Mouse (Mus musculus) intestine, postnatal 0 days (tissue): ENCODE measurements around the gene Sf3b5. TPM values are rescaled to one million over a fixed set of nuclear protein-coding genes. Genes with fewer than 3 reads are reported as not detected.
A peak's percentile ranks its signal among the peaks of the same experiment; 100 is the strongest.

Experiments used
- ATAC-seq: fragments of 200-750 bp; cut with Nextera tagmentation; 2 replicates; pipeline ENCODE4 v1.8.0; 2017; ENCODE audit warnings: mild to moderate bottlenecking, moderate TSS enrichment, moderate library complexity
- H3K27ac ChIP-seq: fragments of 300-500 bp; sonication (generic); 2 replicates; pipeline ENCODE4 v1.5.1; 2014; ENCODE audit warnings: mild to moderate bottlenecking, low read depth, low read length, moderate library complexity
- H3K27me3 ChIP-seq: fragments of 300-500 bp; sonication (generic); replicated peaks from 2 replicates; pipeline ENCODE4 v1.6.1; 2014; ENCODE audit warnings: low read length, mixed read lengths; ENCODE audit not compliant: control insufficient read depth, insufficient read depth
- H3K36me3 ChIP-seq: fragments of 300-500 bp; sonication (generic); 2 replicates; pipeline ENCODE4 v1.6.1; 2014; ENCODE audit warnings: mild to moderate bottlenecking, moderate library complexity; ENCODE audit not compliant: control insufficient read depth, insufficient read depth
- H3K4me1 ChIP-seq: fragments of 300-500 bp; sonication (generic); replicated peaks from 2 replicates; pipeline ENCODE4 v1.6.1; 2014; ENCODE audit warnings: antibody characterized with exemption, low read length, mixed read lengths; ENCODE audit not compliant: control insufficient read depth, insufficient read depth
- H3K4me2 ChIP-seq: fragments of 300-500 bp; sonication (generic); replicated peaks from 2 replicates; pipeline ENCODE4 v1.6.1; 2014; ENCODE audit warnings: low read depth, mild to moderate bottlenecking, moderate library complexity
- H3K4me3 ChIP-seq: fragments of 300-500 bp; sonication (generic); 2 replicates; pipeline ENCODE4 v1.5.1; 2014; ENCODE audit warnings: low read depth, low read length
- H3K9ac ChIP-seq: fragments of 300-500 bp; sonication (generic); 2 replicates; pipeline ENCODE4 v1.6.1; 2014; ENCODE audit warnings: mild to moderate bottlenecking, low read depth, low read length
- H3K9me3 ChIP-seq: fragments of 300-500 bp; sonication (generic); 2 replicates; pipeline ENCODE4 v1.6.1; 2016; ENCODE audit warnings: mixed run types; ENCODE audit not compliant: control insufficient read depth
- CTCF ChIP-seq: sonication (generic); IDR thresholded peaks from 2 replicates; pipeline ENCODE4 v1.5.1; 2016; ENCODE audit warnings: low read depth, mild to moderate bottlenecking, control low read depth, antibody characterized with exemption, moderate library complexity
- WGBS: fragments of 180-500 bp; shearing (Covaris S2); extraction: QIAGEN DNeasy Blood & Tissue Kit; methylation state at CpG from one replicate; pipeline ENCODE4 v1.1.7; 2014; 5-methylcytosine and 5-hydroxymethylcytosine counted together
- polyA plus RNA-seq: library from polyadenylated mRNA; unstranded; fragments of >200 nt; fragmentation: Nextera tagmentation; extraction: Ambion mirVana; gene quantifications from 2 replicates; pipeline ENCODE4 v1.2.1, GENCODE M21; 2015

The Sf3b5 gene
- polyA plus RNA-seq, 1 experiment from 2014 or later = 22.6 TPM

DNA sequence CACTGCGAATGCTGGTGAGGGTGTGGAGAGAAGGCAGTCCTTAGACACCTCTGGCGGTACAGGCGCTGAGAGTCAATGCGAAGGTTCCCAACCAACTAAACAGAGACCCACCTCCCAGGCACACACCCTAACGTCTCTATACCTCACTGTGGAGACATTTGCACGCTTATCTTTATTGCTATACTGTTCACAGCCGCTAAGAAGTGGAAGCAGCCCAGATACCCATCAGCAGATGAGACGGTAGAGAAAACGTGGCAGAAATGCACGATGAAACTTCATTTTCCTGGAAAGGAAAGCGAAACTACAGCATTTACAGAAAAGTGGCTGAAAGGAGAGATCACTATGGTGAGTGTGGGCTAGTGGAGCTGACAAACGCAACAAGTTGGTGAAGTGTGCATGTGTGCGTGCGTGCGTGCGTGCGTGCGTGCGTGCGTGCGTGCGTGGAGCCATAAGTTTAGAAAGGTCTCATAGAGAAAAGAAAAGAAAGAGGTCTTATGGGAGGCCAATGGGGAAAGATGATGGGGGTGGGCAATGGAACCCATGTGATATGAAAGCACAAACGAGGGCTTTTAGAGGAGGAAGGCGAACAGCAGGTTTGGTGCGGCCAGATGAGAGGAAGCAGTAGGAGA is 11.6 kb upstream of the Sf3b5 start:
- H3K9ac ChIP-seq = no peak overlapping the region
- H3K36me3 ChIP-seq = no peaks in the 10 kb centered on the region
- H3K4me2 ChIP-seq = no peak overlapping the region
- ATAC-seq = no peak
- no peak overlapping the region for H3K4me3 ChIP-seq
- no peak for TF ChIP-seq CTCF
- WGBS = 77% methylated on average over 25 of the region's 25 CpGs
- H3K27ac ChIP-seq = no peak overlapping the region
- H3K9me3 ChIP-seq = no peaks in the 10 kb centered on the region
- no peaks in the 10 kb centered on the region for H3K4me1 ChIP-seq
- H3K27me3 ChIP-seq = no peaks in the 10 kb centered on the region

DNA sequence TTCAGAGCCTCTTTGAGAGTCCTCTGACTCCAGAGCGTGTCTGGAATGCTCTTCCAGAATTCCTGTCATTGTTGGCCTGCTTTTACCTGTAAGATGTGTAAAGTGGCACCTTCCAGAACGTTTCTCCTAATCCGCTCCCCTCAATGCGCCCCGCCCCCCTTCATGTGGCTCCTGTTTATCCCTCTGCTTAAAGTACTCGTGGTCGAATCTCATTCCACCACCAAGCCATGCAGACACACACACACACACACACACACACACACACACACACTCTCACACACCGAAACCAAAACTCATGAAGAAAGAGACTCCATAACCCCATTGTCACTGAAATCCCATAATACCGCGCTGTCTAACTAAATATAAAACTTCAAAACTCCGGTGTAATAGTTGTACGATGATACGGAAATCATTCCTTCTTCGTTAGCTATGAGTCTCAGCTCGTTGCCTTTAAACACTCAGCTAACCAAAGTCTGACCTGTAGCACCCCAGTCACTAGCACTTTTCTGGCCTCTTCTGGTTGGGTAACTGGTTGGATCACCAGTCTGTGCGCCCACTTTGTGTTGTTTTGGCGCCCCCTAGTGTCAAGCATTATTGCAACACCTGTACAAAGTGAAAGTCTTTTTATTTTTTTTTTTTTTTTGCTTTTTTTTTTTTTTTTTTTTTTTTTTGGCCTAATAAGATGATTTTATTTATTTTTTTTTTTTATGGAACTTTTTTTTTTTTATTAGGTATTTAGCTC is 8.2 kb upstream of the Sf3b5 start:
- peak; percentile 78 for ATAC-seq
- WGBS = 39% methylated on average over 17 of the region's 17 CpGs
- H3K36me3 ChIP-seq = no peaks in the 10 kb centered on the region
- H3K4me3 ChIP-seq = no peak overlapping the region
- no peak overlapping the region for H3K27ac ChIP-seq
- no peaks in the 10 kb centered on the region for H3K27me3 ChIP-seq
- TF ChIP-seq CTCF = peak; percentile 85
- H3K9ac ChIP-seq = no peak overlapping the region
- H3K4me1 ChIP-seq = no peaks in the 10 kb centered on the region
- H3K4me2 ChIP-seq = peak overlapping the region; percentile 22
- H3K9me3 ChIP-seq = no peaks in the 10 kb centered on the region

DNA sequence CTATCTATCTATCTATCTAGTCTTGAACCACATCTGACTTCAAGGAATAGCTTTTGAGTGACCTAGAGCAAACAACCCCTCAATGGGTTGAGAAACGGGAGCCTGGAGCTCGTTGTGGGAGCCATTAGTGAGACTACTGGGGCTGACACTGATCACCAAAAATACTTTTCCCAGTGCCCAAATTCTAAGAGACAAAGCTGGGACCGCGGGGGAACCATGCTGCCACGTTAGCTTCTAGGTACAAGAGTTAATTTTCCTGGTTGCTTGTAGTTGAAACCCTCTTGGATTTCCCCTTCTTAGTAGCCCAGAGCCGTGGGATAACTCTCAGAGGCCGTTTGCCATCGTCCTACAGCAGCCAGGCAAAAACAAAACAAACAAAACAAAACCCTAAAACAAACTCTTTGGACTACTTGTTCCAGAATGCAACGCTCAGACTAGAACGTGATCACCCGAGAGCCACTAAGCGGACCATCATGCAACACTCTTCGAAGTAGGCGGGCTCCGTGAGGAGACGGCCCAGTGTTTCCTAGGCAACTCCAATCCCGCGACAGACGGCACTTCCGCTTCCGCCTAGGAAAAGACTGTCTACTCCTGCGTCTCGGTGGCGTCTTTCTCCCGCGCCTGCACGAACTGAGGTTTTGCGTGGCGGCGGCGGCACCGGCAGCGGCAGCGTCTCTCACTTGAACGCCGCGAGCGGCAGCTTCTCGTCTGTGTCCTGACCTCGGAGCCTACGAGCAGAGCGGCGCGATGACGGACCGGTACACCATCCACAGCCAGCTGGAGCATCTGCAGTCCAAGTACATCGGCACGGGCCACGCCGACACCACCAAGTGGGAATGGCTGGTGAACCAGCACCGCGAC is 3.0 kb downstream of the Sf3b5 start:
- whole genome bisulfite sequencing = 3% methylated on average over 52 of the region's 52 CpGs
- H3K4me1 ChIP-seq = no peaks in the 10 kb centered on the region
- peak overlapping the region; percentile 86 for H3K4me3 ChIP-seq
- H3K36me3 ChIP-seq = no peaks in the 10 kb centered on the region
- TF ChIP-seq CTCF = no peak
- peak; percentile 98 for ATAC-seq
- peak overlapping the region; percentile 70 for H3K4me2 ChIP-seq
- H3K27me3 ChIP-seq = no peaks in the 10 kb centered on the region
- peak overlapping the region; percentile 15; the same call in 1 of the 2 replicates for H3K27ac ChIP-seq
- H3K9ac ChIP-seq = peak overlapping the region; percentile 72
- no peaks in the 10 kb centered on the region for H3K9me3 ChIP-seq

DNA sequence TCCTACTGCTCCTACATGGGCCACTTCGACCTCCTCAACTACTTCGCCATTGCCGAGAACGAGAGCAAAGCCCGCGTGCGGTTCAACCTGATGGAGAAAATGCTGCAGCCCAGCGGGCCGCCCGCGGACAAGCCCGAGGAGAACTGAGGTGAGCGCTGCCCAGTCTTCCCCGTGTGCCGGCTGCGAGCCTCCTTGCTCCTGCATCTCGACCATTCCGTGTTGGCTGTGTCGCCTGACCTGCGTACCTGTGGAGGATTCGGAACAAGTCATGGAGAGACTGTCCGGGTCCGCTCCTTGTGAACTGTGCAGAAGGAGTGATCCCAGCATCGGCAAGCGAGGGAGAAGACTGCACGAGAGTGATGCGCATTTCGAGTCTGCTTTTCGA is 3.6 kb downstream of the Sf3b5 start:
- no peak for TF ChIP-seq CTCF
- H3K4me1 ChIP-seq = no peaks in the 10 kb centered on the region
- no peaks in the 10 kb centered on the region for H3K36me3 ChIP-seq
- H3K9me3 ChIP-seq = no peaks in the 10 kb centered on the region
- ATAC-seq = peak; percentile 29
- no peaks in the 10 kb centered on the region for H3K27me3 ChIP-seq
- peak overlapping the region; percentile 15; the same call in 1 of the 2 replicates for H3K27ac ChIP-seq
- peak overlapping the region; percentile 72 for H3K9ac ChIP-seq
- H3K4me3 ChIP-seq = peak overlapping the region; percentile 86
- WGBS = under 1% methylated on average over 29 of the region's 29 CpGs
- H3K4me2 ChIP-seq = peak overlapping the region; percentile 70

DNA sequence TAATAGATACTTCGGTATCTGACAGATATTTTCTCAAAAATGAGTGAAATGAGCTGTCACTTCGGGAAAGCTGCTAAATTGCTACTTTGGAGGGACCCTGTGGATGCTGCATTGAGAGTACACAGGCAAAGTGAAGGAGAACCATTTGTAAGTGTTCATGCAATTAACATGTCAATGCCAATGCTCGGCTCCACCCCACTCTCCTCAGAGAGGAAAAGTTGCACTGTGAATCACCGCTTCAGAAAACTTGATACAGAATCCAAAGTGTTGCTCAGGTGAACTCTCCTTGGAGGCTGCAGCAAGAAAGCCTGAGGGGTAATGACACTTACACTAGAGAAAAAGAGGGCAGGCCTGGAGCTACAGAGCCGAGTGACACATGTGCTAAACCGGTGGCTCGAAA is 8.9 kb downstream of the Sf3b5 start:
- Histone ChIP-seq H3K9me3 (no peaks in the 10 kb centered on the region), H3K27ac (no peak overlapping the region), H3K4me2 (no peak overlapping the region), H3K27me3 (no peaks in the 10 kb centered on the region), H3K4me1 (no peaks in the 10 kb centered on the region), H3K9ac (no peak overlapping the region), H3K36me3 (no peaks in the 10 kb centered on the region), H3K4me3 (no peak overlapping the region)
- 79% methylated on average over 7 of the region's 7 CpGs for WGBS
- no peak for TF ChIP-seq CTCF
- no peak for ATAC-seq

DNA sequence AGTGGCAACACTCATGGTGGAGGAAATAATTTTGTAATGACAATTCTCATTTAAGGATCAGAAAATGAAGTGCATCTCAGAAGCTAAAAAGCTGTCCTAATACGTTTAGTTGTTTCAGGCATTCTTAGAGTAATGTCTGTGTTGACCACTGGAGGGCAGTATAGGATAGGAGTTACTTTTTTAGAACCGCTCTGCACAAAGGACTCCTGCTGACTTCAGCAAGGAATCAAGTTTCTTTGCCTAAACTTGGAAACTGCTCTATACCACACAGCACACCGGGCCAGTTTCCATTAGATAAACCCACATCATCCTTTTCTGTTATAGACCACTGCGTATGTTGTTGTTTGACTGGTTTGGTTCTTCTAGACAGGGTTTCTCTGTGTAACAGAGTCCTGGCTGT is 11.4 kb downstream of the Sf3b5 start:
- no peaks in the 10 kb centered on the region for H3K36me3 ChIP-seq
- peak; percentile 84 for TF ChIP-seq CTCF
- ATAC-seq = peak; percentile 47; the same call in 1 of the 2 replicates
- H3K27ac ChIP-seq = no peak overlapping the region
- 19% methylated on average over 4 of the region's 4 CpGs for WGBS
- no peaks in the 10 kb centered on the region for H3K27me3 ChIP-seq
- H3K9ac ChIP-seq = no peak overlapping the region
- no peaks in the 10 kb centered on the region for H3K9me3 ChIP-seq
- H3K4me2 ChIP-seq = no peak overlapping the region
- H3K4me3 ChIP-seq = no peak overlapping the region
- no peaks in the 10 kb centered on the region for H3K4me1 ChIP-seq
